Mouse (Mus musculus) C2C12 (cell line): Measurements from ENCODE around the gene Nme4. TPM values are rescaled to one million over a fixed set of nuclear protein-coding genes. Genes with fewer than 3 reads are reported as not detected.

ENCODE experiments used
- H3K27me3 ChIP-seq: one replicate; pipeline ENCODE4 v1.6.1; 2011; ENCODE audit not compliant: control insufficient read depth, insufficient read depth, insufficient read length
- H3K36me3 ChIP-seq: one replicate; pipeline ENCODE4 v1.6.1; 2011; ENCODE audit not compliant: control insufficient read depth, insufficient read depth
- H3K4me3 ChIP-seq: one replicate; pipeline ENCODE4 v1.5.1; 2011; ENCODE audit warnings: mild to moderate bottlenecking, control low read depth; ENCODE audit not compliant: poor library complexity, insufficient read depth, severe bottlenecking
- H3K79me2 ChIP-seq: one replicate; pipeline ENCODE4 v1.6.1; 2011; ENCODE audit not compliant: control insufficient read depth, insufficient read depth
- H3K79me3 ChIP-seq: one replicate; pipeline ENCODE4 v1.6.1; 2011; ENCODE audit warnings: low read depth, control low read depth
- H3ac ChIP-seq: one replicate; pipeline ENCODE3; 2011; ENCODE audit warnings: low read depth; ENCODE audit not compliant: control insufficient read depth, insufficient read length
- CEBPB ChIP-seq: IDR thresholded peaks from one replicate; pipeline ENCODE4 v1.6.1; 2011; ENCODE audit warnings: low read depth, mild to moderate bottlenecking, control low read depth, moderate library complexity
- CTCF ChIP-seq: IDR thresholded peaks from one replicate; pipeline ENCODE4 v1.5.1; 2011; ENCODE audit not compliant: control insufficient read depth, insufficient read depth, insufficient read length
- FOSL1 ChIP-seq: IDR thresholded peaks from one replicate; pipeline ENCODE4 v1.8.0; 2011; ENCODE audit warnings: mild to moderate bottlenecking, low read length; ENCODE audit not compliant: poor library complexity, insufficient read depth, severe bottlenecking
- MAX ChIP-seq: IDR thresholded peaks from one replicate; pipeline ENCODE4 v1.6.1; 2011; ENCODE audit warnings: mild to moderate bottlenecking, control low read depth
- MYOD1 ChIP-seq: IDR thresholded peaks from one replicate; pipeline ENCODE4 v1.6.1; 2011; ENCODE audit warnings: low read depth; ENCODE audit not compliant: control insufficient read depth, insufficient read length
- MYOG ChIP-seq: IDR thresholded peaks from one replicate; pipeline ENCODE4 v1.6.1; 2011; ENCODE audit not compliant: control insufficient read depth, insufficient read length; ENCODE audit errors: extremely low read depth
- USF1 ChIP-seq: IDR thresholded peaks from one replicate; pipeline ENCODE4 v1.6.1; 2011; ENCODE audit warnings: low read depth, mild to moderate bottlenecking, control low read depth, moderate library complexity
- polyA plus RNA-seq: library from polyadenylated mRNA; unstranded; fragments of >200 nt; fragmentation: generic; extraction: Trizol; gene quantifications from one replicate; pipeline ENCODE4 v1.2.1, GENCODE M21; 2012; ENCODE audit warnings: missing spikeins

The Nme4 gene
- polyA plus RNA-seq, 1 experiment = 34.0 TPM

- peaks cover 5% of the 10 kb centered on the region for H3K36me3 ChIP-seq
- peaks cover 36% of the 10 kb centered on the region for H3K79me3 ChIP-seq
- no peak overlapping the region for H3ac ChIP-seq
- H3K79me2 ChIP-seq = peaks cover 41% of the 10 kb centered on the region
- TF ChIP-seq CEBPB (no peak), CTCF (no peak), MYOG (no peak), MYOD1 (no peak), USF1 (no peak), MAX (no peak), FOSL1 (no peak)
- peak overlapping the region; percentile 65 for H3K4me3 ChIP-seq
- H3K27me3 ChIP-seq = no peaks in the 10 kb centered on the region
Measured at GRCm38 (mm10) chr17:26137751-26138130, 42.3 kb upstream of the Nme4 start.

GRCm38 (mm10) chr17:26137106-26137750, 41.8 kb upstream of the Nme4 start:
- Histone ChIP-seq H3K4me3 (no peak overlapping the region), H3ac (no peak overlapping the region), H3K79me2 (peaks cover 36% of the 10 kb centered on the region)

GRCm38 (mm10) chr17:26131856-26132853, 36.8 kb upstream of the Nme4 start:
- TF ChIP-seq MYOG (no peak), CTCF (no peak), MYOD1 (no peak), USF1 (no peak), CEBPB (no peak), FOSL1 (no peak), MAX (no peak)
- no peaks in the 10 kb centered on the region for H3K79me2 ChIP-seq
- no peak overlapping the region for H3K4me3 ChIP-seq
- no peak overlapping the region for H3ac ChIP-seq
- H3K36me3 ChIP-seq = peaks cover 18% of the 10 kb centered on the region
- no peaks in the 10 kb centered on the region for H3K27me3 ChIP-seq
- H3K79me3 ChIP-seq = no peaks in the 10 kb centered on the region

More at GRCm38 (mm10) chr17:26137106-26137750, 41.8 kb upstream of the Nme4 start:
- Histone ChIP-seq H3K27me3 (no peaks in the 10 kb centered on the region), H3K79me3 (peaks cover 31% of the 10 kb centered on the region), H3K36me3 (peaks cover under 1% of the 10 kb centered on the region)
- TF ChIP-seq CEBPB (no peak), MAX (no peak), USF1 (no peak), MYOG (no peak), MYOD1 (no peak), CTCF (no peak), FOSL1 (no peak)

GRCm38 (mm10) chr17:26131062-26131732, 35.8 kb upstream of the Nme4 start:
- H3ac ChIP-seq = no peak overlapping the region
- H3K4me3 ChIP-seq = no peak overlapping the region
- H3K79me2 ChIP-seq = no peaks in the 10 kb centered on the region
- TF ChIP-seq CTCF (no peak), MYOD1 (no peak), FOSL1 (no peak), MYOG (no peak), CEBPB (no peak), MAX (no peak), USF1 (no peak)
- H3K27me3 ChIP-seq = no peaks in the 10 kb centered on the region
- no peaks in the 10 kb centered on the region for H3K79me3 ChIP-seq
- peaks cover 20% of the 10 kb centered on the region for H3K36me3 ChIP-seq

- Histone ChIP-seq H3K36me3 (peaks cover 26% of the 10 kb centered on the region), H3K4me3 (no peak overlapping the region), H3ac (no peak overlapping the region), H3K27me3 (no peaks in the 10 kb centered on the region), H3K79me2 (peaks cover 22% of the 10 kb centered on the region), H3K79me3 (peaks cover 20% of the 10 kb centered on the region)
- no peak for TF ChIP-seq MYOD1
- TF ChIP-seq FOSL1 = no peak
- TF ChIP-seq USF1 = no peak
- no peak for TF ChIP-seq CTCF
- TF ChIP-seq CEBPB = no peak
- TF ChIP-seq MYOG = no peak
- no peak for TF ChIP-seq MAX
Measured at GRCm38 (mm10) chr17:26125226-26125625, 29.8 kb upstream of the Nme4 start.
